Mouse (Mus musculus) embryonic stem cell, embryonic (primary cell): ENCODE results near the gene Cep131.

Source experiments
- CTCF ChIA-PET, 4 experiments: fragments of 300-600 bp in 2 of 4; fragments of 350-600 bp in 2 of 4; sonication (Branson Sonifier 250); formaldehyde crosslinking; loops; one replicate each; lab custom pipeline; 2022; ENCODE audit warnings: inconsistent platforms in 2 of 4; lab: Charles Lee
- POLR2A ChIA-PET, 4 experiments: fragments of 300-600 bp in 2 of 4; fragments of 350-600 bp in 2 of 4; sonication (Branson Sonifier 250); formaldehyde crosslinking; loops; one replicate each; lab custom pipeline; 2022; ENCODE audit warnings: antibody characterized with exemption in 4 of 4, inconsistent platforms in 1 of 4; lab: Charles Lee

The Cep131 gene

GRCm38 (mm10) chr11:120071065-120071464 lies 15.6 kb downstream of the Cep131 start:
- ChIA-PET CTCF (interaction anchor here in 1 of 4 experiments (1.0 to 1.3 kb wide), 2 partner anchors 13 to 39 kb away, joined by 3 to 5 read pairs; no protein-coding TSS in a partner anchor), POLR2A (interaction anchor here in 1 of 4 experiments (0.7 to 1.6 kb wide), 3 partner anchors 18 to 129 kb away, joined by 3 to 5 read pairs (median 4); partner anchors contain the start of genes Baiap2, Ndufaf8 and Tepsin)

- ChIA-PET POLR2A (interaction anchor here in 2 of 4 experiments (0.6 to 1.6 kb wide), 8 partner anchors 10 to 146 kb away, joined by 3 to 5 read pairs (median 3); partner anchors contain the start of genes Baiap2 (in 1 of the 2), Ndufaf8 (in 1 of the 2) and Tepsin (in 1 of the 2)), CTCF (interaction anchor here in 3 of 4 experiments (0.5 to 1.2 kb wide), 6 partner anchors 40 to 238 kb away, joined by 3 to 5 read pairs (median 3); no protein-coding TSS in a partner anchor)
Measured at GRCm38 (mm10) chr11:120070286-120070930, 16.2 kb downstream of the Cep131 start.

- ChIA-PET CTCF (interaction anchor here in 1 of 4 experiments (1.5 to 2.3 kb wide), 2 partner anchors 57 to 239 kb away, joined by 3 to 13 read pairs; no protein-coding TSS in a partner anchor), POLR2A (interaction anchor here in 2 of 4 experiments (0.7 to 1.6 kb wide), 4 partner anchors 17 to 127 kb away, joined by 3 read pairs; partner anchors contain the start of gene Baiap2 (in 1 of the 2))
Measured at GRCm38 (mm10) chr11:120069261-120069660, 17.4 kb downstream of the Cep131 start.

- ChIA-PET POLR2A (interaction anchor here in 3 of 4 experiments (0.6 to 1.8 kb wide), 14 partner anchors 9 to 1061 kb away, joined by 3 to 6 read pairs (median 4); partner anchors contain the start of genes Baiap2 (in 2 of the 3), Cep131 (in 1 of the 3), Ndufaf8 (in 1 of the 3) and Slc38a10 (in 1 of the 3)), CTCF (interaction anchor here (0.6 to 2.3 kb wide), 53 partner anchors 8 to 1039 kb away, joined by 3 to 13 read pairs (median 4); partner anchors contain the start of genes Cep131 (in 3 of the 4), Bahcc1 (in 1 of the 4), Ndufaf8 (in 1 of the 4) and Tepsin (in 1 of the 4))
Measured at GRCm38 (mm10) chr11:120067834-120068233, 18.8 kb downstream of the Cep131 start.

GRCm38 (mm10) chr11:120065291-120065690 lies 21.3 kb downstream of the Cep131 start:
- POLR2A ChIA-PET: interaction anchor here in 3 of 4 experiments (0.5 to 2.1 kb wide), 35 partner anchors 9 to 251 kb away, joined by 3 to 11 read pairs (median 4); partner anchors contain the start of genes Baiap2 (in 3 of the 3), Aatk (in 2 of the 3), Cep131 (in 2 of the 3) and Ndufaf8 (in 1 of the 3)
- CTCF ChIA-PET: interaction anchor here (0.5 to 3.0 kb wide), 108 partner anchors 8 to 1439 kb away, joined by 3 to 37 read pairs (median 4); partner anchors contain the start of genes Aatk (in 3 of the 4), Cep131 (in 2 of the 4), Baiap2 (in 1 of the 4) and Endov (in 1 of the 4)

- ChIA-PET CTCF (interaction anchor here (0.5 to 3.0 kb wide), 93 partner anchors 8 to 813 kb away, joined by 3 to 37 read pairs (median 4); partner anchors contain the start of genes Aatk (in 3 of the 4), Cep131 (in 2 of the 4), Baiap2 (in 1 of the 4) and Endov (in 1 of the 4)), POLR2A (interaction anchor here in 3 of 4 experiments (0.5 to 2.1 kb wide), 26 partner anchors 10 to 251 kb away, joined by 3 to 11 read pairs (median 4); partner anchors contain the start of genes Aatk (in 2 of the 3), Baiap2 (in 2 of the 3), Cep131 (in 1 of the 3) and Slc38a10 (in 1 of the 3))
Measured at GRCm38 (mm10) chr11:120064668-120065040, 22.0 kb downstream of the Cep131 start.

- POLR2A ChIA-PET: interaction anchor here in 3 of 4 experiments (0.7 to 1.3 kb wide), 3 partner anchors 22 to 417 kb away, joined by 3 to 4 read pairs (median 3); partner anchors contain the start of gene Cep131 (in 1 of the 3)
- CTCF ChIA-PET: interaction anchor here in 2 of 4 experiments (0.6 to 3.0 kb wide), 5 partner anchors 15 to 296 kb away, joined by 3 to 28 read pairs (median 20); partner anchors contain the start of gene Aatk (in 1 of the 2)
Measured at GRCm38 (mm10) chr11:120064006-120064667, 22.5 kb downstream of the Cep131 start.

- ChIA-PET CTCF (interaction anchor here in 1 of 4 experiments (0.6 to 2.9 kb wide), 2 partner anchors 30 to 68 kb away, joined by 7 to 20 read pairs; no protein-coding TSS in a partner anchor), POLR2A (interaction anchor here in 1 of 4 experiments (1.7 kb wide), 1 partner anchor 14 kb away, joined by 4 read pairs; no protein-coding TSS in a partner anchor)
Measured at GRCm38 (mm10) chr11:120063326-120063725, 23.3 kb downstream of the Cep131 start.

- POLR2A ChIA-PET: interaction anchor here in 3 of 4 experiments (0.5 to 1.3 kb wide), 8 partner anchors 10 to 119 kb away, joined by 3 to 4 read pairs (median 4); partner anchors contain the start of gene Baiap2 (in 2 of the 3)
Measured at GRCm38 (mm10) chr11:120060634-120061033, 26.0 kb downstream of the Cep131 start.

GRCm38 (mm10) chr11:120055953-120056732 lies 30.5 kb downstream of the Cep131 start:
- CTCF ChIA-PET: interaction anchor here in 2 of 4 experiments (0.9 to 2.3 kb wide), 2 partner anchors 9 to 11 kb away, joined by 3 to 11 read pairs; no protein-coding TSS in a partner anchor
- POLR2A ChIA-PET: no interaction called here

More at GRCm38 (mm10) chr11:120060634-120061033, 26.0 kb downstream of the Cep131 start:
- CTCF ChIA-PET: interaction anchor here in 1 of 4 experiments (0.5 to 0.8 kb wide), 2 partner anchors 49 to 246 kb away, joined by 3 read pairs; no protein-coding TSS in a partner anchor

- ChIA-PET CTCF (interaction anchor here in 3 of 4 experiments (1.0 to 1.6 kb wide), 5 partner anchors 11 to 14 kb away, joined by 3 to 8 read pairs (median 4); no protein-coding TSS in a partner anchor), POLR2A (interaction anchor here in 2 of 4 experiments (1.2 to 1.4 kb wide), 3 partner anchors 11 to 29 kb away, joined by 3 to 6 read pairs (median 3); no protein-coding TSS in a partner anchor)
Measured at GRCm38 (mm10) chr11:120053846-120054245, 32.8 kb downstream of the Cep131 start.

- ChIA-PET CTCF (no interaction called here), POLR2A (no interaction called here)
Measured at GRCm38 (mm10) chr11:120052274-120052673, 34.4 kb downstream of the Cep131 start.

GRCm38 (mm10) chr11:120051124-120051811 lies 35.4 kb downstream of the Cep131 start:
- CTCF ChIA-PET: interaction anchor here (0.6 to 5.8 kb wide), 9 partner anchors 7 to 846 kb away, joined by 3 to 29 read pairs (median 3); no protein-coding TSS in a partner anchor

GRCm38 (mm10) chr11:120049067-120049466 lies 37.6 kb downstream of the Cep131 start:
- POLR2A ChIA-PET: interaction anchor here in 1 of 4 experiments (0.6 to 3.2 kb wide), 6 partner anchors 11 to 106 kb away, joined by 3 to 11 read pairs (median 6); partner anchors contain the start of genes Baiap2 and Slc38a10
- CTCF ChIA-PET: interaction anchor here in 3 of 4 experiments (0.9 to 5.8 kb wide), 7 partner anchors 11 to 140 kb away, joined by 3 to 29 read pairs (median 4); no protein-coding TSS in a partner anchor

More at GRCm38 (mm10) chr11:120051124-120051811, 35.4 kb downstream of the Cep131 start:
- POLR2A ChIA-PET: interaction anchor here in 3 of 4 experiments (0.8 to 1.6 kb wide), 10 partner anchors 9 to 181 kb away, joined by 3 to 7 read pairs (median 4); partner anchors contain the start of gene Baiap2 (in 1 of the 3)

GRCm38 (mm10) chr11:120048252-120048556 lies 38.4 kb downstream of the Cep131 start:
- ChIA-PET CTCF (interaction anchor here in 3 of 4 experiments (0.6 to 5.8 kb wide), 11 partner anchors 10 to 139 kb away, joined by 3 to 29 read pairs (median 3); partner anchors contain the start of gene Slc38a10 (in 1 of the 3)), POLR2A (interaction anchor here in 3 of 4 experiments (0.6 to 3.2 kb wide), 8 partner anchors 11 to 1629 kb away, joined by 3 to 11 read pairs (median 4); partner anchors contain the start of gene Baiap2 (in 1 of the 3))
